Mouse (Mus musculus) erythroblast, embryonic 14.5 days (primary cell): Measurements from ENCODE around the gene Klk1b11.

Experiments used
- GATA1 ChIP-seq: IDR thresholded peaks from 2 replicates; pipeline ENCODE4 v1.6.1; 2012; ENCODE audit warnings: low read length, inconsistent platforms, mixed read lengths
- TAL1 ChIP-seq: IDR thresholded peaks from 3 replicates; pipeline ENCODE4 v1.6.1; 2012; ENCODE audit warnings: low read length, inconsistent platforms, mixed read lengths

DNA sequence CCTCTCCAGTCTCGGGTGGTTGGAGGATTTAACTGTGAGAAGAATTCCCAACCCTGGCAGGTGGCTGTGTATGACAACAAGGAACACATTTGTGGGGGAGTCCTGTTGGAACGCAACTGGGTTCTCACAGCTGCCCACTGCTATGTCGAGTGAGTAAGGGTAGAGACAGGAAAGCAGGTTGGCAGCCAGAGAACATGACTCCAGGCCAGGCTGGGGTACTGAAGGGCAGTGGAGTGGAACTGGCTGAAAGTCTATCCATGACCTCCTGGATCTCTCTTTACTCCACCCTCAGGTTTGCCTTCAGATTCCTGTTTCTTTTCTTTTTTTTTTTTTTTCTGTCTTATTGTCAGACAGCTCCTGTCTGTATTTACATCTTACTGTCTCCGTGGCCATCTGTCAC, 43.0 kb upstream of the Klk1b11 start:
- TF ChIP-seq GATA1 (no peak), TAL1 (no peak)
